Mouse (Mus musculus) cerebellum, postnatal 4 days (tissue): ENCODE measurements around the gene Maco1.
"Not testable (repeated sequence)": the region's sequence is repeated elsewhere in the genome, so short reads cannot be mapped to it uniquely, and the experiment has no call there.

ENCODE experiments used
- DNase-seq, 2 experiments: peaks; one replicate each; pipeline ENCODE4 v3.0.0; 2022; ENCODE audit warnings: low spot score in 2 of 2, mixed read lengths in 1 of 2

Maco1 gene

GRCm38 (mm10) chr4:134813406-134814228 lies 39.5 kb downstream of the Maco1 start:
- DNase-seq, result no peak

- peak; percentile 52 to 75 for DNase-seq
Observed at GRCm38 (mm10) chr4:134804765-134805164, 48.4 kb downstream of the Maco1 start.

GRCm38 (mm10) chr4:134802765-134803164 lies 50.4 kb downstream of the Maco1 start:
- no peak for DNase-seq

- no peak for DNase-seq
Observed at GRCm38 (mm10) chr4:134802155-134802554, 51.0 kb downstream of the Maco1 start.

- no peak for DNase-seq
Observed at GRCm38 (mm10) chr4:134800693-134801092, 52.5 kb downstream of the Maco1 start.

GRCm38 (mm10) chr4:134800098-134800497 lies 53.0 kb downstream of the Maco1 start:
- DNase-seq, result no peak

GRCm38 (mm10) chr4:134799272-134799671 lies 53.9 kb downstream of the Maco1 start:
- DNase-seq, result peak; percentile 45 to 70

- DNase-seq, result no peak
Observed at GRCm38 (mm10) chr4:134798861-134799260, 54.3 kb downstream of the Maco1 start.

- no peak for DNase-seq
Observed at GRCm38 (mm10) chr4:134797621-134798020, 55.5 kb downstream of the Maco1 start.

GRCm38 (mm10) chr4:134796581-134797361 lies 56.4 kb downstream of the Maco1 start:
- no peak for DNase-seq

- no peak for DNase-seq
Observed at GRCm38 (mm10) chr4:134795819-134796485, 57.2 kb downstream of the Maco1 start.

GRCm38 (mm10) chr4:134794959-134795358 lies 58.2 kb downstream of the Maco1 start:
- not testable (repeated sequence) for DNase-seq

GRCm38 (mm10) chr4:134793213-134793956 lies 59.8 kb downstream of the Maco1 start:
- DNase-seq, result peak in 1 of 2 experiments; percentile 52

GRCm38 (mm10) chr4:134791731-134792130 lies 61.4 kb downstream of the Maco1 start:
- DNase-seq, result no peak

GRCm38 (mm10) chr4:134786946-134787345 lies 66.2 kb downstream of the Maco1 start:
- no peak for DNase-seq

- peak in 1 of 2 experiments; percentile 51 for DNase-seq
Observed at GRCm38 (mm10) chr4:134784701-134785100, 68.4 kb downstream of the Maco1 start.

GRCm38 (mm10) chr4:134779136-134779934 lies 73.8 kb downstream of the Maco1 start:
- no peak for DNase-seq

- no peak for DNase-seq
Observed at GRCm38 (mm10) chr4:134776246-134776645, 76.9 kb downstream of the Maco1 start.

GRCm38 (mm10) chr4:134775234-134775944 lies 77.8 kb downstream of the Maco1 start:
- no peak for DNase-seq

GRCm38 (mm10) chr4:134774126-134774525 lies 79.0 kb downstream of the Maco1 start:
- no peak for DNase-seq
